Comparison of ENCODE assay signal across 26 mouse cellular contexts in the genomic region with DNA sequence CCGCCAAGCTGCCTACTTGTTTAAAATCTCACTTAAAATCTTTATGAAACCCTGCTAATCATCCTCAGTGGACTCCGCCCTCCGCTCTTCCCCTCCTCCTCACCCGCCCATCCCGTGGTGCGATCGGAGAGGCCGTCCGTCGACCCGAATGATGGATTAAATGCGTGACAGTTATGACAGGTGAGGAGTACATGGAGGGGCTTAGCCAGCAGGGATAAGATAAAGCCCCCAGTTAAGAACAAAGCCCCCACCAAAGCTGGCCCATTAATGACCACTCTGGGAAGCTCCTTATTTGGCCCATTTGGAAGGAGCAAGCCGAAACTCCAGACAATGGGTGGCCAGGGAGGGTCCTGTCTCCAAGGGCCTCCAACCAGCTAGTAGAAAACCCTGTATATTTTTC. TPM values are rescaled to one million over a fixed set of nuclear protein-coding genes. Genes with fewer than 3 reads are reported as not detected.
A peak's percentile ranks its signal among the peaks of the same experiment; 100 is the strongest.
DNase-seq lines count a peak whose midpoint lies in the region; ATAC-seq and TF ChIP-seq lines count a peak whose summit lies in the region.
"Had no signal": no experiment of that assay in that cellular context is flagged by ENCODE, and none has a peak within 500 bp of the region (broad histone marks: within the 10 kb centered on the region; RNA-seq: fewer than 3 reads in every experiment).

No protein-coding gene starts in this region.

- no peak overlapping the region for H3K27ac ChIP-seq in lung, embryonic 15.5 days
- no peak overlapping the region for H3K27ac ChIP-seq in ES-Bruce4 (ENCODE audit: insufficient read depth, low read length)
- peak overlapping the region; percentile 62 for H3K27ac ChIP-seq in intestine, embryonic 16.5 days (ENCODE audit: low read length)
- no peak overlapping the region for H3K27ac ChIP-seq in stomach, embryonic 15.5 days
- H3K27ac ChIP-seq: embryonic facial prominence, embryonic 15.5 days; forebrain, embryonic 12.5 days; heart, adult 2 months; hindbrain, postnatal 0 days; layer of hippocampus, adult 2 months; limb, embryonic 13.5 days; midbrain, embryonic 10.5 days had no signal

- no peak for DNase-seq in lung, adult 2 months
- no peak for DNase-seq in adrenal gland, adult 8-10 months
- DNase-seq in kidney, adult 18-20 months: no peak
- DNase-seq: adrenal gland, postnatal 10 days; cerebellum, adult 11 months; cerebellum, postnatal 10 days; forebrain, postnatal 0 days; heart, adult 2 months; heart, postnatal 14 days; kidney, adult 2 months; kidney, postnatal 36 days; thymus, adult 2 months; thymus, postnatal 36 days had no signal

- H3K4me2 ChIP-seq in lung, embryonic 15.5 days: peak overlapping the region; percentile 51
- H3K4me2 ChIP-seq in intestine, embryonic 16.5 days (ENCODE audit: low read depth, low read length): peak overlapping the region; percentile 46
- peak overlapping the region; percentile 43 for H3K4me2 ChIP-seq in stomach, embryonic 15.5 days
- H3K4me2 ChIP-seq: embryonic facial prominence, embryonic 15.5 days; forebrain, embryonic 12.5 days; limb, embryonic 13.5 days; liver, embryonic 11.5 days had no signal

- H3K36me3 ChIP-seq in lung, embryonic 15.5 days: no peaks in the 10 kb centered on the region
- H3K36me3 ChIP-seq in ES-Bruce4 (ENCODE audit: control insufficient read depth, insufficient read depth, low read length, poor library complexity, severe bottlenecking): no peaks in the 10 kb centered on the region
- no peaks in the 10 kb centered on the region for H3K36me3 ChIP-seq in intestine, embryonic 16.5 days (ENCODE audit: control insufficient read depth, insufficient read depth, low read length)
- no peaks in the 10 kb centered on the region for H3K36me3 ChIP-seq in stomach, embryonic 15.5 days
- H3K36me3 ChIP-seq: embryonic facial prominence, embryonic 15.5 days; forebrain, embryonic 12.5 days; G1E; limb, embryonic 13.5 days; midbrain, embryonic 10.5 days had no signal

- H3K4me1 ChIP-seq in lung, embryonic 15.5 days: peaks cover 27% of the 10 kb centered on the region
- H3K4me1 ChIP-seq in lung, adult 2 months (ENCODE audit: control insufficient read depth, insufficient read depth, low read length): peaks cover 2% of the 10 kb centered on the region; the same call in 1 of the 2 replicates
- peaks cover 4% of the 10 kb centered on the region for H3K4me1 ChIP-seq in ES-Bruce4 (ENCODE audit: control insufficient read depth, insufficient read depth, low read length)
- peaks cover 19% of the 10 kb centered on the region for H3K4me1 ChIP-seq in intestine, embryonic 16.5 days (ENCODE audit: control insufficient read depth, insufficient read depth, low read length)
- H3K4me1 ChIP-seq in stomach, embryonic 15.5 days: 0 out of 2 replicates have a peak, but pooled peaks cover 4% of the 10 kb centered on the region
- H3K4me1 ChIP-seq: embryonic facial prominence, embryonic 15.5 days had no signal

- H3K4me3 ChIP-seq in lung, embryonic 15.5 days: peak overlapping the region; percentile 22
- H3K4me3 ChIP-seq in lung, adult 2 months (replicated peaks; ENCODE audit: extremely low read depth, low read depth, low read length): no peak overlapping the region
- no peak overlapping the region for H3K4me3 ChIP-seq in ES-Bruce4 (ENCODE audit: low read depth, low read length)
- H3K4me3 ChIP-seq in intestine, embryonic 16.5 days (ENCODE audit: low read length): peak overlapping the region; percentile 21
- H3K4me3 ChIP-seq in stomach, embryonic 15.5 days (replicated peaks): 0 out of 2 replicates have a peak overlapping the region, but pooled peaks have one; percentile 4
- H3K4me3 ChIP-seq: embryonic facial prominence, embryonic 15.5 days; forebrain, embryonic 12.5 days; heart, adult 2 months; layer of hippocampus, adult 2 months; limb, embryonic 13.5 days; midbrain, embryonic 10.5 days had no signal

- no peak for TF ChIP-seq EP300 in ES-Bruce4 (IDR thresholded peaks at IDR 0.05; ENCODE audit: insufficient read depth, low read depth, low read length)

- ATAC-seq in lung, embryonic 15.5 days (ENCODE audit: borderline replicate concordance, extremely low read depth, low FRiP score, low TSS enrichment): peak; percentile 36; the same call in 1 of the 2 replicates
- ATAC-seq in intestine, embryonic 16.5 days: no peak
- ATAC-seq in stomach, embryonic 15.5 days (ENCODE audit: insufficient read depth, low FRiP score, low read depth): no peak
- ATAC-seq: forebrain, postnatal 0 days; hindbrain, postnatal 0 days; midbrain, embryonic 16.5 days had no signal

- no peak for TF ChIP-seq POLR2A in lung, adult 2 months (IDR thresholded peaks at IDR 0.05; ENCODE audit: borderline replicate concordance, extremely low read depth, low read depth, low read length)
- TF ChIP-seq POLR2A in ES-Bruce4 (IDR thresholded peaks at IDR 0.05; ENCODE audit: insufficient read depth, low read length): no peak

- H3K27me3 ChIP-seq in lung, embryonic 15.5 days: peaks cover 3% of the 10 kb centered on the region; the same call in 1 of the 2 replicates
- H3K27me3 ChIP-seq in ES-Bruce4 (ENCODE audit: control insufficient read depth, insufficient read depth, low read length, poor library complexity, severe bottlenecking): no peaks in the 10 kb centered on the region
- H3K27me3 ChIP-seq in intestine, embryonic 16.5 days (replicated peaks; ENCODE audit: control insufficient read depth, insufficient read depth, low read length): no peaks in the 10 kb centered on the region
- peaks cover 4% of the 10 kb centered on the region; the same call in 1 of the 2 replicates for H3K27me3 ChIP-seq in stomach, embryonic 15.5 days (replicated peaks)

- H3K9me3 ChIP-seq in lung, embryonic 15.5 days: no peaks in the 10 kb centered on the region
- no peaks in the 10 kb centered on the region for H3K9me3 ChIP-seq in ES-Bruce4 (replicated peaks; ENCODE audit: control insufficient read depth, insufficient read depth, low read length, poor library complexity, severe bottlenecking)
- no peaks in the 10 kb centered on the region for H3K9me3 ChIP-seq in intestine, embryonic 16.5 days (ENCODE audit: control insufficient read depth, low read length)
- no peaks in the 10 kb centered on the region for H3K9me3 ChIP-seq in stomach, embryonic 15.5 days
- H3K9me3 ChIP-seq: embryonic facial prominence, embryonic 15.5 days; forebrain, embryonic 12.5 days; G1E; limb, embryonic 13.5 days; midbrain, embryonic 10.5 days had no signal

- H3K9ac ChIP-seq in lung, embryonic 15.5 days: no peak overlapping the region
- H3K9ac ChIP-seq in ES-Bruce4 (ENCODE audit: low read depth, poor library complexity, severe bottlenecking): 0 out of 2 replicates have a peak overlapping the region, but pooled peaks have one; percentile 15
- H3K9ac ChIP-seq in intestine, embryonic 16.5 days (ENCODE audit: low read depth, low read length): peak overlapping the region; percentile 34
- no peak overlapping the region for H3K9ac ChIP-seq in stomach, embryonic 15.5 days
- H3K9ac ChIP-seq: embryonic facial prominence, embryonic 15.5 days; forebrain, embryonic 12.5 days; forebrain, postnatal 0 days; limb, embryonic 13.5 days had no signal

- no peak for TF ChIP-seq CTCF in lung, adult 2 months (IDR thresholded peaks at IDR 0.05; ENCODE audit: insufficient read depth, low read length)
- no peak for TF ChIP-seq CTCF in ES-Bruce4 (IDR thresholded peaks at IDR 0.05; ENCODE audit: low read depth, low read length)

- WGBS in lung, embryonic 15.5 days: 26% methylated on average over 13 of the region's 13 CpGs
- 45% methylated on average over 13 of the region's 13 CpGs for WGBS in lung, adult 2 months
- WGBS in intestine, embryonic 16.5 days: 44% methylated on average over 13 of the region's 13 CpGs
- WGBS in stomach, embryonic 15.5 days: 39% methylated on average over 13 of the region's 13 CpGs

RNA-seq across cellular contexts. Expression of a gene that starts 51.8 kb away (rescaled TPM):
- polyA plus RNA-seq in lung, embryonic 15.5 days (2015; fragmentation: Nextera tagmentation; extraction: Ambion mirVana): 1.6 and 1.7 TPM in 2 replicates
- polyA plus RNA-seq in lung, adult 2 months (2012; rRNA removed): 4.9 and 7.9 TPM in 2 replicates
- 12.8 and 15.3 TPM in 2 replicates for polyA plus RNA-seq in ES-Bruce4 (2011; ENCODE audit: insufficient read depth, insufficient read length, low read depth, missing spikeins)
- 22.1 and 28.4 TPM in 2 replicates for polyA plus RNA-seq in intestine, embryonic 16.5 days (2015; fragmentation: Nextera tagmentation; extraction: Ambion mirVana)
- polyA plus RNA-seq in stomach, embryonic 15.5 days (2015; fragmentation: Nextera tagmentation; extraction: Ambion mirVana): 6.4 and 6.9 TPM in 2 replicates
- total RNA-seq in adrenal gland, adult 8-10 months (2022): 1 to 10 TPM; 2.2 to 7.7 (median 5.6) TPM

Comparison
In these comparisons a context has a peak if more than half of its experiments do, and no peak if none do; other contexts are left out.
1. H3K4me3 ChIP-seq: peak in lung, embryonic 15.5 days (single experiment), intestine, embryonic 16.5 days (single experiment) and stomach, embryonic 15.5 days (single experiment); none in lung, adult 2 months (single experiment) and ES-Bruce4 (single experiment).
2. H3K9ac ChIP-seq: peak in ES-Bruce4 (single experiment) and intestine, embryonic 16.5 days (single experiment); none in lung, embryonic 15.5 days (single experiment) and stomach, embryonic 15.5 days (single experiment).
3. Peak in every context shown above with its lines, with median percentiles within 50 percentile points of each other: H3K4me2 ChIP-seq.